Mouse (Mus musculus) liver (tissue): ENCODE measurements around the gene Ahnak.
"Not testable (repeated sequence)": the region's sequence is repeated elsewhere in the genome, so short reads cannot be mapped to it uniquely, and the experiment has no call there.

Experiments used
- DNase-seq: peaks from one replicate; pipeline ENCODE4 v3.0.0-alpha.2; 2020; ENCODE audit warnings: mixed read lengths

Ahnak gene

DNA sequence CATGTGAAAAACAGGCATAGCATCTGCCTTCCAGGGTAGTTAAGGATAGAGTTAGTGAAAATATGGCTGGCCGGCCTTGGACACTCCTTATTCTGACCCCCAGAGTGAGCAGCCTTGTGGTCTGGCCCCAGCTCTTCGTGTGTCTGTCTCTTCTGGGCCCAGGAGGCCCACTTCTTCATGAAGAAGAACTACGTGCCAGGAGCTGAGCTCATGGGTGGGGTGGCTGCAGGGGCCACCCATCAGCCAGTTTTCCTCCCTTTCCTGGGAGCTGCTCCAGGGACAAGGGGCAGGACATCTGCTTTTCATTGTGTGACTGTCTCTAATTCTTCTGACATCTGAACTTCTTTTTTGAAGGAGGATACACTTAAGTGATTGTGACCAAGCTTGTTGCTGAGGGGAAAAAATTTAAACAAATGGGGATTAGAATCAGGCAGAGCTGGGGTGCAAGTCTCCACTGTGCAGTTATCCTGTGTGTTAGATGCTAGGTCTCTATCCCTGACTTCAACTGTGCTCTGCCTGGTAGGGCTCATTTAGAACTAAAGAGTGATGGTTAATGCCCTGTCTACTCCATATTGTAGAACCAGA is 116.1 kb downstream of the Ahnak start:
- DNase-seq, result no peak

DNA sequence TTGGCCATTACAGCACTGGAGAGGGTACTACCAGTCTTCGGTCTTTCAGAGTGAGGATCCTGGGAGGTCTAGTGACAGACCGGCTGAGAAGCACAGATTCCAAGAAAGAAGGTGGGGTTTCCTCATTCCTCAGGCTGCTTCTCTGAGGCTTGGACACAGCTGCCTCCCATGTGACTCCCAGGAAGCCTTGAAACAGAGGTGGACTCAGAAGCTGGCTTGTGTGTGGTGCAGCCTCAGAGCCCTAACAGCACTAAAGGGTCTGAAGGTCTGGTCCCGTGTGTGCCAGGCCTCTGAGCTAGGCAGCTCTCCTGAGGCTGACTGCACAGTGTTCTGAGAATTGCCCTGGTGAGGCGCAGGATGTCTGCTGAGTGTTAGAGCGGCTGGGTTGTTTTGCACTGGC is 117.0 kb downstream of the Ahnak start:
- no peak for DNase-seq

DNA sequence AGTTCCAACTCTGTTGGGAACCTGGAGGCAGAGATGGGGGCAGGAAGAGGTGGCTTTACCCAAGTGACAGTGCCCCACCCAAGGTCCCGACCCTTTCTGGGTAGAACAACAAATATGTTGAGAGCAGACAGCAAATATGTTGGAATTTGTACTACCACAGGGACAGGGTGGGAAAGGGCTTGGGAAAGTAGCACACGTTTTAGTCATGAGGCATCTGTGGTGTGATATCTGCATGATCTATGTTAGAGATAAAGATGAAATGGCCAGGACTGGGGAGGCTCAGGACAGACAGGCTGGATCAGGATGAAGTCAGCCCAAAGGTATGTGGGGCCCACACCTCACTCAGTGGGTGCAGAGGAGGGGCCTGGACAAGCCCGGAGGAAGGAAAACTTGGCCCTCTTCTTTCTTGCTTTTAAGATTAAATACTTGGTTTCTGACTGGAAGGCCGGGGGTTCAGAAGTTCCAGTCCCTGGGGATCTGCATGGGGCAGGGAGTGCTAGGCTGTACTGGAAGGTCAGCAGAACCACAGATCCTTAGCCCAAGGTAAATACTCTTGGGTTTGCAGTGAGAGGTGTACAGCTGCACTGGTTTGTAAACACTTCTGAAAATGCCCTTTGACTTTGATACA is 117.8 kb downstream of the Ahnak start:
- no peak for DNase-seq

DNA sequence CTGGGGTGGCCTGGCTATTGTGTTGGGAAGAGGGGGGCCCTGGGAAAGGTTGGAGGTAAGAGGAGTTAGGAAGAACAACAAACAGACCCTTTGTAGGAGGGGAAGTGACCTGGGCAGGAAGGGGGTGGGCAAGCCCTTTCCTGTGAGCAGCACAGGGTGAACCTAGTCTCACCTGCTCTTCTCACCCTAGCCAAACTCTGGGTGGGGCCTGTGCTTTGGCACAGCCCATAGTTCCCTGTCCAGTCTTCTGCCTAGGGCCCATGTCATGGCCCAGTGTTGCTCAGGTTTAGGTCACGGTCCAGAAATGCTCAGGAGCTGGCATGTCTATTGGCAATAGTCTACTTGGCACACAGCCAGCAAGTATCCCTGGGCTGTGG is 118.3 kb downstream of the Ahnak start:
- DNase-seq, result no peak

DNA sequence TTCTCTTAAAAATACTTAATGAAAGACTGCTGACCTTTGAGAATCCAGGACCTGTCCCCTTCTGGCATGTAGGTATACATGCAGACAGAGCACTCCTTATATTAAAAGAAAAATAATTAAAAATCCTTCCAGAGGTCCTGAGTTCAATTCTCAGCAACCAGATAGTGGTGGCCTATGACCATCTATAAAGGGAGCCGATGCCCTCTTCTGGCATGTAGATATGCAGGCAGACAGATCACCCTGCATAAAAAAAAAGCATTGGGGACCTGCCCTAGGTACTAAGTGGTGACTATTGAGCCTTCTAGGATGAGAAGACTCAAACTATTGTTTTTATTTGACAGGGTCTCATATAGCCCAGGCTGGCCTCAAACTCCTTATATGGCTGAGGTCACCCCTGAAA is 119.5 kb downstream of the Ahnak start:
- no peak for DNase-seq

DNA sequence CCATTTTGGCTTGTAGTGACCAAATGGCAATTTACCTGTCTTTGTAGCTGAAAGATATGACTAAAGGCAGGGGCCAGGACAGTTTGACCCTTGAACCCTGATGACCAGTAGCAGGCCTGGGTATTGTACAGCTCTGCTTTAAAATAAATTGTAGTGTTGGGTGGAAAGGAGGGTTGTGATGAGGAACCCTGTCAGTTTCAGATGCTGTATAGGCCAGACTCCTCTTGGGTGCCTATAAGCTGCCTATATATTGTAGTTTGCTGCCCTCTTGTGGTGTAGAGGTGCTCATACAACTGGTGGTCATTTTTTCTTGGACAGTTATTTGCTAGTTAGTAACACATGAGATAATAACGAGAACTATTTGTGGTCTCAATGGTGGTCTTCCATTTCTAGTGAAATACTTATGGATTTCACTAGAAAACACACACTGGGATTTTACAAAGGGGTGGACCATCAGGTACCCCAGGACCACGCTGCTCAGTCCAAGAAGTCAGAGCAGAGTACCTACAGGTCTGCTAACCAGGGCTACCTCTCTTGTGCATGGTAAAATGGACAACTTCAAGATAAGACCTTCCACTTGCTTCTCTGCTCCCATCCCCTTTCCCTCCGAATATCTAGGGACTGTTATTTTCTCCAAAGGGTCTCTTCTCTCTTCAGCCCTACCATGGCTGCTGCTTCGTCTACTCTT is 121.2 kb downstream of the Ahnak start:
- DNase-seq, result peak; percentile 28

DNA sequence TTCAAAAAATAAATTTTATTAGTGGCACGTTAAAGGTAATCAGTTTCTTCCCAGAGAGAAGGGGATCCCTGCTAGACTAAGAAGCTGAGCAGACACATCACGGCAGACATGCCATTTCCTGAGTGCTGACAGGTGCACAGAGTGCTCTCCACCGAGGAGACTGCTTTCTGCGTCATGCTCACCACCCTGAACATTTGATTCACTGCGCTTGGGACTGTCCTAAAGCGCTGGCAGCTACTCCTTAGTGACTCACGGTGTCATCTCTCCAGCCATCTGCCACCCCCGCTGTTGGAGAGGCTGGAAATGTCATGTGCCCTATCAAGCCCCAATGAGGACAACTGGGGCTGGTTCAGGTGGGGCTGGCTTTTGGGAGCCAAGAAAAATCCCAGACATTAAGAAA is 123.0 kb downstream of the Ahnak start:
- no peak for DNase-seq

DNA sequence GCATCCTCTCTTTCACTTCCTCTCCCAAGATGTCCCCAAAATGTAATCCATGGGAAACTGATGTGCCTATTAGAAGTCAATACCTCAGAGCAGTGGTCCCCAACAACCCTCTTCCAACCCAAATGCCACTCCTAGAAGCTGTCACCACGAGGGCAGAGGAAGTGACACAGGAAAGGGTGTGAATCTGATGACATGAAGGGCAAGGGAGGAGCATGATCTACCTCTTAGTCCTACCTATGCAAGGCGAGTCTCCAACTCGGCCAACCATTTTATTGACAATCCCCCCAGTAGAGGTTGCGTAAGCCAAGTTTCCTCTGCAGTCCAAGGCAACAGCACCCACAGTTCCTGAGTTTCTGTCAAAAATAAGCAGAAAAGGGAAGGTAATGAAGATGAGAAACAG is 127.2 kb downstream of the Ahnak start:
- DNase-seq, result no peak

DNA sequence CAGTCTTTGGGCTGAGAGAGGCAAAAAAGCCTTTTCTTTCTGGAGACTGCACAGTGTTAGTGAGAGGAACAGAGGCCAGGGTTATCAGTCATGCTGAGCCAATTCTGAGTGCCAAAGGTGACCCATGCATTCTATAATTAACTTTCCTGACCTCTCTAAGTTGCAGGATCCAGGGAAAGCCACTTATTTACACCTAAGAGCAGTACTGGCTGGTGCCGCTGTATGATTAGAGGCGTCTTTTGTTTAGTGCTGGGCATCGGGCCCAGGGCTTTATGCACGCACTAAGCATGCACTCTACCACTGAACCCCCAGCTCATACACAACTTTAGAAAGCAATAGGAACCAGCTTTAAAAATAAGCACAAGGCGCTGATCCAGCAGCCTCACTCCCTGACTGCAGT is 128.2 kb downstream of the Ahnak start:
- no peak for DNase-seq

DNA sequence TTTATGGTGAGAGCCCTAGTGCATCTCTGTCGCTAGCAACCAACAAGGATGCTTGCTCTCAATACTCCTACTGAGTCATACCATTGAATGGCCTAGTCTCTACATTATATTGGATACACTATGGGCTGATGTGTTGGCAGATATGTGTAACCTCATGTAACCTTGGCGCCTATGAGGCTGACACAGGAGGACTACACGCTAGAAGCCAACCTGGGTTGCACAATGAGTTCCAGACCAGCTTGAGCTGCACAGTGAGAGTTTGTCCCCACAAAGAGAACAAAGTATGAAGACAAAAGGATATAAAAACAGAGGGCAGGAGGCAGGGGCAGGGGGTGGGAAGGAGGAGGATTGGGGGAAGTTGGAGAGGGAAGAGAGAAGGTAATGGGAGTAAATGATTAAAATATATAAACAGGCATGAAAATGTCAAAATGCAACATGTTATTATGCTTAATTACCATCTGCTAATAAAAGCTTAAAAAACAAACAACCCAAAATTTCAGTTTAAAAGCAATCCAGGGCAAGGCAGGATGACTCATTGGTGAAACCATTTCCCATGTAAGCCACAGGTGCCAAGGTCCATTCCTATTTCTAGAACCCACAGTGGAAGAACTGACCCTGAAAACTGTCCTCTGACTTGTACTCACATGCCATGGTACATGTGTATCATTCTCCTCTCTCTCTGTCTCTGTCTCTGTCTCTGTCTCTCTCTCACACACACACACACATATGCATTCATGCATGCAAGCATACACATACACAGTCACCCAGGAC is 130.8 kb downstream of the Ahnak start:
- DNase-seq, result no peak

DNA sequence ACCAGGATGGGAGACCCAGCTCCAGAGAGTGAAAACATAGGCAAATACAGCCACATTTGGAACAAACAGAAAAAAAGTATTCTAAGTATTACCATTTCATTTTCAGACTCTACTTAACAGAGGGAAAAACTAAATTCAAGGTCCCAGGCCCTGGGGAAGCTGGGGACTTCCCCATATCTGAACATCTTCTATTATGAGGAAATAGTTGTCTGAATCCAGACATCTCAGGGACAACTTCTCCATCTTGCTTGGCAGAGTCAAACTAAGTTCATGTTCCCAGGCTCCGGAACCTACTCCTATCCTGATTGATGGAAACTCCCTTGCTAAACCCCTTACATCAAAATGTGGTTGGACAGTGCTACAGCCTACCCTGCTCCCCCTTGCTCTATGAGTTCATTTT is 133.3 kb downstream of the Ahnak start:
- DNase-seq, result no peak

DNA sequence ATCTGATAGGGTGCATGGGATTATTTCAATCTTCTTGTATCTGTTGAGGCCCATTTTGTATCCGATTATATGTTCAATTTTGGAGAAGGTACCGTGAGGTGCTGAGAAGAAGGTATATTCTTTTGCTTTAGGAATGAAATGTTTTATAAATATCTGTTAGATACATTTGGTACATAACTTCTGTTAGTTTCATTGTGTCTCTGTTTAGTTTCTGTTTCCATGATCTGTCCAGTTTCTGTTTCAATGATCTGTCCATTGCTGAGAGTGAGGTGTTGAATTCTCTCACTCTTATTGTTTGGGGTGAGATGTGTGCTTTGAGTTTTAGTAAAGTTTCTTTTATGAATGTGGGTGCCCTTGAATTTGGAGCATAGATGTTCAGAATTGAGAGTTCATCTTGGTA is 134.9 kb downstream of the Ahnak start:
- DNase-seq, result not testable (repeated sequence)
